In the genomic region with DNA sequence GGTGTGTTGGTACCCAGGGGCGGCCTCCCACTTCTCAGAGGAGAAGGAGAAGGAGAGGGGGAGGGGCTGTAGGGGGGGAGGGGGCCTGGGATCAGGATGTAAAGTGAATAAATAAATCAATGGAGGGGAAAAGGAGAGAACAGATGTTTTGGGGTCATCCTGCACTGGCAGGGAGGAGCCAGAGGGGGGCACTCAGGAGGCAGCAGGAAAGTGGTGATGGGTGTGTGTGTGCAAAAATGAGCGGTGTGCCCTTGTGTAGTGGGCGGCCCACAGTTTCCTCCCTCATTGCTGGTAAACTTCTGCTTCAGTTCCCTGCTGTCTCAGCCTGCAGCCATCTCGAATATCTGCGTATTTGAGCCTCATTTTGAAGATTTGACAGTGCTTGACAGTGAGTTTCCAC, we compare ENCODE assay signal across 15 mouse cellular contexts.
DNase-seq lines count a peak whose midpoint lies in the region; ATAC-seq and TF ChIP-seq lines count a peak whose summit lies in the region.
"Had no signal": no experiment of that assay in that cellular context is flagged by ENCODE, and none has a peak within 500 bp of the region (broad histone marks: within the 10 kb centered on the region; RNA-seq: fewer than 3 reads in every experiment).

No protein-coding gene starts in this region.

- H3K27ac ChIP-seq in intestine, postnatal 0 days (ENCODE audit: low read depth, low read length): no peak overlapping the region
- H3K27ac ChIP-seq in intestine, embryonic 15.5 days: no peak overlapping the region
- no peak overlapping the region for H3K27ac ChIP-seq in lung, postnatal 0 days (ENCODE audit: low read length)
- H3K27ac ChIP-seq in forebrain, embryonic 11.5 days (ENCODE audit: low read depth, low read length): no peak overlapping the region
- H3K27ac ChIP-seq: embryonic facial prominence, embryonic 13.5 days; forebrain, embryonic 13.5 days; limb, embryonic 10.5 days had no signal

- H3K27me3 ChIP-seq in intestine, postnatal 0 days (replicated peaks; ENCODE audit: control insufficient read depth, insufficient read depth, low read length): no peaks in the 10 kb centered on the region
- no peaks in the 10 kb centered on the region for H3K27me3 ChIP-seq in intestine, embryonic 15.5 days (replicated peaks)
- no peaks in the 10 kb centered on the region for H3K27me3 ChIP-seq in lung, postnatal 0 days (replicated peaks; ENCODE audit: insufficient read depth, low read length)
- H3K27me3 ChIP-seq in forebrain, embryonic 11.5 days (ENCODE audit: control insufficient read depth, insufficient read depth, low read length): no peaks in the 10 kb centered on the region
- H3K27me3 ChIP-seq: embryonic facial prominence, embryonic 13.5 days; forebrain, embryonic 13.5 days had no signal

- ATAC-seq in intestine, postnatal 0 days: no peak
- no peak for ATAC-seq in intestine, embryonic 15.5 days
- no peak for ATAC-seq in lung, postnatal 0 days
- ATAC-seq in common myeloid progenitor, adult 5-6 weeks (replicated peaks; ENCODE audit: low read depth, poor library complexity, severe bottlenecking): peak; percentile 64
- ATAC-seq in forebrain, embryonic 11.5 days (replicated peaks; ENCODE audit: low FRiP score): no peak
- ATAC-seq: forebrain, embryonic 13.5 days; intestine, embryonic 16.5 days had no signal

- H3K36me3 ChIP-seq in intestine, postnatal 0 days (ENCODE audit: control insufficient read depth, insufficient read depth): no peaks in the 10 kb centered on the region
- H3K36me3 ChIP-seq in intestine, embryonic 15.5 days: no peaks in the 10 kb centered on the region
- no peaks in the 10 kb centered on the region for H3K36me3 ChIP-seq in lung, postnatal 0 days (ENCODE audit: insufficient read depth, low read length)
- H3K36me3 ChIP-seq in forebrain, embryonic 11.5 days (ENCODE audit: control insufficient read depth, insufficient read depth, low read length): no peaks in the 10 kb centered on the region
- H3K36me3 ChIP-seq: embryonic facial prominence, embryonic 13.5 days; limb, embryonic 10.5 days had no signal

- no peak overlapping the region for H3K9ac ChIP-seq in intestine, postnatal 0 days (ENCODE audit: low read depth, low read length)
- no peak overlapping the region for H3K9ac ChIP-seq in intestine, embryonic 15.5 days
- H3K9ac ChIP-seq in lung, postnatal 0 days (replicated peaks; ENCODE audit: low read depth): no peak overlapping the region
- no peak overlapping the region for H3K9ac ChIP-seq in forebrain, embryonic 11.5 days (ENCODE audit: low read length)
- H3K9ac ChIP-seq: embryonic facial prominence, embryonic 13.5 days; forebrain, embryonic 13.5 days had no signal

- no peaks in the 10 kb centered on the region for H3K9me3 ChIP-seq in intestine, postnatal 0 days (ENCODE audit: control insufficient read depth)
- H3K9me3 ChIP-seq in intestine, embryonic 15.5 days: no peaks in the 10 kb centered on the region
- no peaks in the 10 kb centered on the region for H3K9me3 ChIP-seq in lung, postnatal 0 days (ENCODE audit: low read length)
- H3K9me3 ChIP-seq in forebrain, embryonic 11.5 days (ENCODE audit: control insufficient read depth, low read length): no peaks in the 10 kb centered on the region
- H3K9me3 ChIP-seq: embryonic facial prominence, embryonic 13.5 days; forebrain, embryonic 13.5 days; limb, embryonic 10.5 days had no signal

- no peak for TF ChIP-seq EP300 in lung, postnatal 0 days (IDR thresholded peaks at IDR 0.05)

- no peaks in the 10 kb centered on the region for H3K4me1 ChIP-seq in intestine, postnatal 0 days (replicated peaks; ENCODE audit: control insufficient read depth, insufficient read depth, low read length)
- no peaks in the 10 kb centered on the region for H3K4me1 ChIP-seq in intestine, embryonic 15.5 days (replicated peaks)
- H3K4me1 ChIP-seq in lung, postnatal 0 days (ENCODE audit: insufficient read depth, low read depth, low read length): no peaks in the 10 kb centered on the region
- H3K4me1 ChIP-seq in forebrain, embryonic 11.5 days (replicated peaks; ENCODE audit: control insufficient read depth, insufficient read depth, low read length): no peaks in the 10 kb centered on the region
- H3K4me1 ChIP-seq: forebrain, embryonic 13.5 days had no signal

- no peak for DNase-seq in lung, postnatal 0 days (ENCODE audit: low spot score)
- no peak for DNase-seq in lung, adult 18-20 months
- DNase-seq in thymus, postnatal 36 days: peak; percentile 8 to 25
- no peak for DNase-seq in forebrain, embryonic 11.5 days (ENCODE audit: low spot score)
- DNase-seq: adrenal gland, postnatal 25 days; cerebellum, adult 9-10 months; lung, postnatal 14 days; spleen, adult 18-20 months had no signal

- 60% methylated on average over 5 of the region's 5 CpGs for WGBS in intestine, postnatal 0 days
- 65% methylated on average over 5 of the region's 5 CpGs for WGBS in intestine, embryonic 15.5 days
- 68% methylated on average over 5 of the region's 5 CpGs for WGBS in lung, postnatal 0 days
- WGBS in forebrain, embryonic 11.5 days: 72% methylated on average over 5 of the region's 5 CpGs

- TF ChIP-seq CTCF in intestine, postnatal 0 days (IDR thresholded peaks at IDR 0.05; ENCODE audit: low read depth): peak; percentile 41
- TF ChIP-seq CTCF in lung, postnatal 0 days (IDR thresholded peaks at IDR 0.05): peak; percentile 36

- H3K4me2 ChIP-seq in intestine, postnatal 0 days (replicated peaks; ENCODE audit: low read depth): no peak overlapping the region
- H3K4me2 ChIP-seq in intestine, embryonic 15.5 days (replicated peaks): no peak overlapping the region
- no peak overlapping the region for H3K4me2 ChIP-seq in lung, postnatal 0 days (replicated peaks; ENCODE audit: low read depth, low read length)
- no peak overlapping the region for H3K4me2 ChIP-seq in forebrain, embryonic 11.5 days (ENCODE audit: low read depth, low read length, severe bottlenecking)
- H3K4me2 ChIP-seq: embryonic facial prominence, embryonic 13.5 days; forebrain, embryonic 13.5 days had no signal

- no peak overlapping the region for H3K4me3 ChIP-seq in intestine, postnatal 0 days (ENCODE audit: low read depth, low read length)
- no peak overlapping the region for H3K4me3 ChIP-seq in intestine, embryonic 15.5 days (replicated peaks)
- H3K4me3 ChIP-seq in lung, postnatal 0 days (ENCODE audit: low read depth, low read length): no peak overlapping the region
- H3K4me3 ChIP-seq in forebrain, embryonic 11.5 days (ENCODE audit: low read depth, low read length): no peak overlapping the region
- H3K4me3 ChIP-seq: embryonic facial prominence, embryonic 13.5 days; forebrain, embryonic 13.5 days; limb, embryonic 10.5 days had no signal

Comparison
In these comparisons a context has a peak if more than half of its experiments do, and no peak if none do; other contexts are left out.
1. DNase-seq: peak in thymus, postnatal 36 days (2 of 2); none in lung, postnatal 0 days (single experiment), lung, adult 18-20 months (0 of 2) and forebrain, embryonic 11.5 days (single experiment).